Mouse (Mus musculus) liver, embryonic 13.5 days (tissue): ENCODE measurements around the gene Dnmt1. TPM values are rescaled to one million over a fixed set of nuclear protein-coding genes. Genes with fewer than 3 reads are reported as not detected.
A peak's percentile ranks its signal among the peaks of the same experiment; 100 is the strongest.

Source experiments
- ATAC-seq: fragments of 200-750 bp; cut with Nextera tagmentation; 2 replicates; pipeline ENCODE4 v1.8.0; 2017; ENCODE audit warnings: low read depth, mild to moderate bottlenecking, moderate number of reproducible peaks, moderate library complexity
- DNase-seq: peaks from one replicate; pipeline ENCODE4 v3.0.0; 2022
- H3K27ac ChIP-seq: fragments of 300-500 bp; sonication (generic); 2 replicates; pipeline ENCODE4 v1.5.1; 2015; ENCODE audit warnings: moderate library complexity, mild to moderate bottlenecking, inconsistent platforms
- H3K27me3 ChIP-seq: fragments of 300-500 bp; sonication (generic); 2 replicates; pipeline ENCODE4 v1.6.1; 2015; ENCODE audit warnings: mild to moderate bottlenecking, inconsistent platforms
- H3K36me3 ChIP-seq: fragments of 300-500 bp; sonication (generic); 2 replicates; pipeline ENCODE4 v1.6.1; 2015; ENCODE audit warnings: mild to moderate bottlenecking, inconsistent platforms
- H3K4me1 ChIP-seq: fragments of 300-500 bp; sonication (generic); replicated peaks from 2 replicates; pipeline ENCODE4 v1.6.1; 2015; ENCODE audit warnings: inconsistent platforms
- H3K4me2 ChIP-seq: fragments of 300-500 bp; sonication (generic); 2 replicates; pipeline ENCODE4 v1.6.1; 2015; ENCODE audit warnings: inconsistent platforms, mild to moderate bottlenecking, moderate library complexity
- H3K4me3 ChIP-seq: fragments of 300-500 bp; sonication (generic); replicated peaks from 2 replicates; pipeline ENCODE4 v1.5.1; 2015; ENCODE audit warnings: mild to moderate bottlenecking, inconsistent platforms
- H3K9ac ChIP-seq: fragments of 300-500 bp; sonication (generic); 2 replicates; pipeline ENCODE4 v1.6.1; 2015; ENCODE audit warnings: mild to moderate bottlenecking, inconsistent platforms
- H3K9me3 ChIP-seq: fragments of 300-500 bp; sonication (generic); replicated peaks from 2 replicates; pipeline ENCODE4 v1.6.1; 2016; ENCODE audit warnings: inconsistent platforms
- WGBS: fragments of 180-500 bp; shearing (Covaris S2); methylation state at CpG from one replicate; pipeline ENCODE4 v1.1.7; 2015; ENCODE audit not compliant: insufficient replicate concordance; 5-methylcytosine and 5-hydroxymethylcytosine counted together
- polyA plus RNA-seq: library from polyadenylated mRNA; unstranded; fragments of >200 nt; fragmentation: Nextera tagmentation; extraction: Ambion mirVana; gene quantifications from 2 replicates; pipeline ENCODE4 v1.2.1, GENCODE M21; 2015

Dnmt1 gene
- polyA plus RNA-seq, 1 experiment from 2014 or later: 63.3 TPM

DNA sequence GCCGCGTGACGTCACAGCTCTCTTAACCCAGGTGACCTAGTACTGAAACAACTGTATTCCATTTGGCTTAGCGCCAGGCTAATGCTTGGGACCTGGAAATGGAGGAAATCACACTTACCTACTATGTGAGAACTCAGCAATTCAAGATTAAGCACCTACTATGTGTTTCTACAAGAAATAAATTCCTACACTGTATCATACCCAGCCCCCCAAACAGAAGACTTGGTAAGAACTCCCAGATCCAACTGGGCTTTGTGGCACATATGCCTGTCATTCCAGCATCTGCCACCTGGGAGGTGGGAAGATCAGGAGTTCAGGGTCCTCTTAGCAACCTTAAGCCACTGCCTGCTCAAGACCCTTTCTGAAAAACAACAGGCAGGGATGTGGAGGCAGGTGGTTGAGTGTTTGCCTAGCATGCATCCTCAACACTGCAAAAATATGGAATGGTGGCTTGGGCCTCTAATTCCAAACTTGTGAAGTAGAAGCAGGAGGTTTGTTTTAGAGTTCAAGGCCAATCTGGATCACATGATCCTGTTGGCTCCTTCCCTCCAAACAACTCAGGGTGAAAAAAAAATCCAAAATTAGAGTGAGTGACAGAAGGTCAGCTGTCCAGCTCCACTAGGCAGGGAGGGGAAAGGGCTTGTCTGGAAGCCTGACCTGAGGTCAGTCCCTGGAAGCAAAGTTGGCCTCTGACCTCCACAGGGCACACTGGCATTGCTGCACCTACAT, 17.4 kb upstream of the Dnmt1 start:
- H3K4me3 ChIP-seq: peak overlapping the region; percentile 81
- H3K27me3 ChIP-seq: peaks cover 14% of the 10 kb centered on the region; the same call in 1 of the 2 replicates
- H3K9me3 ChIP-seq: no peaks in the 10 kb centered on the region
- peak overlapping the region; percentile 80 for H3K9ac ChIP-seq
- DNase-seq: no peak
- H3K36me3 ChIP-seq: no peaks in the 10 kb centered on the region
- WGBS: 4% methylated on average over 4 of the region's 4 CpGs
- peak overlapping the region; percentile 97 for H3K4me2 ChIP-seq
- ATAC-seq: no peak
- peak overlapping the region; percentile 77; the same call in 1 of the 2 replicates for H3K27ac ChIP-seq
- peaks cover 63% of the 10 kb centered on the region for H3K4me1 ChIP-seq

DNA sequence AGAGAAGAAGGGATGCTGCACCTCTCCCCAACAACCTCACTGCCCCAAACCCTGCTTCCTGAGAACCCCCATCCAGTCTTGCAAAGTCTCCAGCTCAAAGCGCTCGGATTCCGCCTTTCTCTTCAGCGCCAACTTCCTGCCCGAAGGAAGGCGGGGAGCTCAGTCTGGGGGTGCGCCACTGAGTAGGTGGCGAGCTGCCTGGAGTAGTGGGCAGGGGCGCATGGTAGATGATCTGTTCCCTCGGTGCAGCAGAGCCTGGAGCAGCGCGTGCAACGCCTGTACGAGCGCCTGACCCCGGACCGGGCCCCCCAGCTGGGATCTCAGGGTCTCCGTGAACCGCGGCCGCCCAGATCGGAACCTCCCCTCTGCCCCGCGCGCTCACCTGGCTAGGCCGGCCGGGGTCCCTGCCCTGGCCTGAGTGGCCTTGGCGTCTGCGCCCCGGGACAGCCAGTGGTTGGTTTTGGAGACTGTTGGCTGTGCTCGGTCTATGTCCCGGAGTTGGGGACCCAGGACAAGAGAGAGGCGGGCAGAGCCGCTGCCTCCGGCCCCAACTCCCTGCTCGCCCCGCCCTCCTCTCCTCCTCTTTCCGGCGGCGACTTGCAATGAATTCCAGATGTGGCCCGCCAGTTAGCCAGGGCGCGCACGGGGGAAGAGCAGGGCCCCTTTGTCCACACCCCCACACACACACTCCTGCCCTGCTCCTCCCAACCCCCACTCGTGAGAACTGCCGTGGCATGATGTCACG, 16.7 kb upstream of the Dnmt1 start, which contains the start of gene S1pr2:
Gene S1pr2 (minus strand): TSS at position 566 of the 745 bp plus-strand sequence.
- Histone ChIP-seq H3K9me3 (no peaks in the 10 kb centered on the region), H3K4me3 (peak within 1 kb of the TSS; percentile 81), H3K4me2 (peak within 1 kb of the TSS; percentile 97), H3K27me3 (peaks cover 14% of the 10 kb centered on the region; the same call in 1 of the 2 replicates), H3K4me1 (peaks cover 67% of the 10 kb centered on the region), H3K27ac (peak within 1 kb of the TSS; percentile 77), H3K9ac (peak within 1 kb of the TSS; percentile 80), H3K36me3 (no peaks in the 10 kb centered on the region)
- DNase-seq (peak; percentile 53), ATAC-seq (peak; percentile 67)
- under 1% methylated on average over 45 of the region's 47 CpGs for WGBS

DNA sequence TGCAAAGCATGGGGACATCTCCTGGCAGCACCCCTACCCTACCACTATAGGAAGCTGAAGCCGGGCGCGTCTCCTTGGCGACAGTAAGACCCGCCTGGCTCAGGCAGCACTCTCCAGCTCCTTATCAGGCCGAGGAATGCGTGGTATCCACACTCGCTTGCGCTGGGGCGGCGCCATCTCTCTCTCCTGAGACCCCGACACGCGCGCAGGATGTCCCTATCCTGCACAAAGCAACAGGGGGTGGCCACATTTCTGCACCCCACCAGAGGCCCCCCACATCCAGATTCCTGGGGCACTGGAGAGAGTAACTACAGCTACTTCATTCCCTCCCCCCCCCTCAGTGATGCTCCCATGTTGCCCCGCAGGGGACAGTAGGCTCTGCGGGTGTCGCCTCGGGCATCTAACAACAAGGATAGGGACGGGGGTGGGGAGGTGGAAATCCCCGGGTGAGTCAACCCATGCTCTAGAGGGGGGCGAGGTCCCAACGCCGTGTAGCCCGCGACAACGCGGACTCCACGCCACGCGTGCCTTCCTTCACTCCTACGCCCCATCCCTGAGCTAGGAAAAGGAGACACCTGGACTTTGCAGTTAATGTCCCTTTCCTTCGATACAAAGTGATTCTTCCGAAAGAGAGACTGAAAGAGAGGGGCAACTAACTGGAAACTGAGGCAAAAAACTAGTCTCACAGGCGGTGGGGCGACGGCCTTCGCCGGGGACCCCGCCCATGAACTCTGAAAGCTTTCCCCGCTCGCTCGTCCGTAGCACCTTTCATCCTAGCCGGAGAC, 15.9 kb upstream of the Dnmt1 start:
- Histone ChIP-seq H3K4me1 (peaks cover 72% of the 10 kb centered on the region), H3K4me3 (peak overlapping the region; percentile 81), H3K27me3 (peaks cover 14% of the 10 kb centered on the region; the same call in 1 of the 2 replicates), H3K4me2 (peak overlapping the region; percentile 97), H3K9ac (peak overlapping the region; percentile 80), H3K9me3 (no peaks in the 10 kb centered on the region), H3K27ac (peak overlapping the region; percentile 77), H3K36me3 (no peaks in the 10 kb centered on the region)
- WGBS: 2% methylated on average over 45 of the region's 45 CpGs
- DNase-seq (peak; percentile 28), ATAC-seq (peak; percentile 47)

DNA sequence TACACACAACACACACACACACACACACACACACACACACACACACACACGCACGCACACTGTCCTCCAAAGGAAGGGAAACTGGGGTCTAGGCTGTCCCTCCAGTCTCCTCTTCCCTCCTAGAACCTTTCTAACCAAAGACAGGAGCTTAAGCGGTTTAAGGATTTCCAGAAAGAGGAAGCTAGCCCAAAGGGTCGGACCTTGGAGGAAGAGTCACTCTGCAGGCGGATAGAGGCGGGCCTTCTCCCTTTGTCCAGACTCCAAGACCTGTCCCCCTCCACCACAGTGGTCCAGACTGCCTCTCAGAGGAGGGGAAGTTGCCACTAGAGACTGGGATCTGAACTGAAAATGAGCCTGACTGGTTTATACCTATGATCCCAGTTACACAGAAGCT, 14.0 kb upstream of the Dnmt1 start:
- Histone ChIP-seq H3K27me3 (peaks cover 14% of the 10 kb centered on the region; the same call in 1 of the 2 replicates), H3K4me3 (0 out of 2 replicates have a peak overlapping the region, but pooled peaks have one; percentile 2), H3K4me1 (peaks cover 69% of the 10 kb centered on the region), H3K4me2 (peak overlapping the region; percentile 12), H3K9me3 (no peaks in the 10 kb centered on the region), H3K27ac (peak overlapping the region; percentile 4; the same call in 1 of the 2 replicates), H3K9ac (no peak overlapping the region), H3K36me3 (peaks cover 4% of the 10 kb centered on the region; the same call in 1 of the 2 replicates)
- ATAC-seq (no peak), DNase-seq (no peak)
- WGBS: 37% methylated on average over 6 of the region's 6 CpGs

DNA sequence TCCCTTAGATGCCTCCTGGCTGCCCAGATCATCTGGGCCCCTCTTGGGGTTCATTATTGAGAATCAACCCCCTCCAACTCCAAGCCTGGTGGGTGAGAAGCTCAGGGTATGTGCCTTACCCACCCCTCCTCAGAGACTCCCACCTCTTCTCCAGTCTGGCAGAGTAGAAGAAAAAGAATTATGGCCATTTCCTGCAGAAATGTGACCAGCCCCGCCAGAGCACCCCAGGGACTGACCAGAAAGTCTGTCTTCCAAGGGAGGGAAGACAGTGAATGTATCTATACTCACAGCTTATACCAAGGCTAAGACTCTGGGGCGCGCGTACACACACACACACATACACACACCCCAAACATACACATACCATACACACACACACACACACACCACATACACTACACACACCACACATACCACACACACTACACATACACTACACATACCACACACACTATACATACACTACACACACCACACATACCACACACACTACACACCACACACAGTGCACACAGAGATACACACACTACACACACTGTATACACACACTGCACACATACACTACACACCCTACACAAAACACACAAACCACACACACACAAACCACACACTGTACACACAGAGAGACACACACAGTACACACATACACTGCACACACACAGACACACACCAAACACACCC, 13.5 kb upstream of the Dnmt1 start:
- Histone ChIP-seq H3K27me3 (peaks cover 14% of the 10 kb centered on the region; the same call in 1 of the 2 replicates), H3K9ac (no peak overlapping the region), H3K36me3 (peaks cover 9% of the 10 kb centered on the region), H3K4me2 (peak overlapping the region; percentile 12; the same call in 1 of the 2 replicates), H3K4me3 (0 out of 2 replicates have a peak overlapping the region, but pooled peaks have one; percentile 2), H3K27ac (peak overlapping the region; percentile 4; the same call in 1 of the 2 replicates), H3K4me1 (peaks cover 64% of the 10 kb centered on the region), H3K9me3 (no peaks in the 10 kb centered on the region)
- ATAC-seq (no peak), DNase-seq (no peak)
- WGBS: 89% methylated on average over 4 of the region's 4 CpGs

DNA sequence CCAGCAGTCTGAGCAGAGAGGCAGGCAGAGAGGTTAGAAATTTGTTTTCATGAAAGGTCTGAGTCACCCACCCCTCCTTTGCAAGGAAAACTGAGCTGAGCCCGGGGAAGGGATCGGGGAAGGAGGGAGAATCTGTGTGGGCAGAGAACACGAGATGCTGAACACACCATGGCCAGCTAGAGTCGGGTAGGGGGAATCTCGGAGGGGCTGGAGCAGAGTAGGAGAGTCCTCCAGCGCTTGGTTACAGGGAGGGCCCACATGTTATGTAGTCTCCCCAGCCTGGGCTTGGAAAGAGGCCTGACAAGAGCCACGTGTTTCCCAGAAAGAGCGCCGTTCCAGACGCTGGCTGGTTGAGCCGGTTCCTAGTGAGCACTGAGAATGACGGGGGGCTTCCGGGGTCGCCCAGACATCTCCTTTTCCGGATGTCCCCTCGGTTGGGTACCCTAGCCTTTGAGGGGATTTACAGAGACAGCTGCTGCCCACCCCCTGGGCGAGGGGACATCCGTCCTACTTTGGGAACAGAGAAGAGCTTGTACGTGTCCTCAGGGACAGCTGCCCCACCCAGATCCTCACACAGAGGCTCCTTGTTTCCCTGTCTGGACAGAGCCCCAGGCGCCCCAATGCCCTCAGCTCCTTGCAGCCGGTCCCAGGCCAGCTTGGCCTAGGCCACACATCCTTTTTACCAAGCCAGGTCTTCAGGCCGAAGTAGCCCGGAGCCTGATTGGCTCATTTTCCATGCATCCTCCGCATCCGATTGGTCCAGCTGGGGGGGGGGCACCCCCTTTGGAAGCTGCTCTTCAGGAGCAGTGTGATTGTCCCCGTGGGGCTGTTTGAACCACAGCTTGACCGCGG, 12.7 kb upstream of the Dnmt1 start:
- Histone ChIP-seq H3K27me3 (peaks cover 14% of the 10 kb centered on the region; the same call in 1 of the 2 replicates), H3K27ac (no peak overlapping the region; the same call in 1 of the 2 replicates), H3K36me3 (peaks cover 17% of the 10 kb centered on the region), H3K9ac (peak overlapping the region; percentile 29; the same call in 1 of the 2 replicates), H3K9me3 (no peaks in the 10 kb centered on the region), H3K4me2 (no peak overlapping the region), H3K4me3 (no peak overlapping the region), H3K4me1 (peaks cover 61% of the 10 kb centered on the region)
- ATAC-seq (no peak), DNase-seq (no peak)
- 69% methylated on average over 28 of the region's 28 CpGs for WGBS

DNA sequence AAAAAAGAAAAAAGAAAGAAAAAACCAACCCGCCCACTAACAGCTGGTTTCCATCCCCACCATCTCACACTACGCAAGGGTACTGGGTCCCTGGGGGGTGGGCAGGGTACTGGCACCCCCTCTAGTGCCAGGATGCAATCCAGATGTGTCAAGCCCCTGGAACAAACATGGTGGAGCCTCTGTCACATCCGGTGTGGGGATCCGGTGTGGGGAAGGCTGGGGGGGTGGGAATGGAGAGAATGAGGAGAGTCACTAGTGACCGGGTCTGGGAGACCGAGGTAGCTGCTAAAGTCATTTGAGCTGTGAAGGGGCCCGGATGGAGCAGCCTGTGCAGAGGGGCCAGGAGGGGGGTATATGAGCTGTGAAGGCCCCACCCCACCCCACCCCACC, 12.1 kb upstream of the Dnmt1 start:
- Histone ChIP-seq H3K27ac (no peak overlapping the region), H3K9me3 (no peaks in the 10 kb centered on the region), H3K36me3 (peaks cover 22% of the 10 kb centered on the region), H3K9ac (no peak overlapping the region), H3K4me2 (no peak overlapping the region), H3K4me1 (peaks cover 63% of the 10 kb centered on the region), H3K4me3 (no peak overlapping the region), H3K27me3 (peaks cover 14% of the 10 kb centered on the region; the same call in 1 of the 2 replicates)
- ATAC-seq (no peak), DNase-seq (no peak)
- 66% methylated on average over 7 of the region's 7 CpGs for WGBS

DNA sequence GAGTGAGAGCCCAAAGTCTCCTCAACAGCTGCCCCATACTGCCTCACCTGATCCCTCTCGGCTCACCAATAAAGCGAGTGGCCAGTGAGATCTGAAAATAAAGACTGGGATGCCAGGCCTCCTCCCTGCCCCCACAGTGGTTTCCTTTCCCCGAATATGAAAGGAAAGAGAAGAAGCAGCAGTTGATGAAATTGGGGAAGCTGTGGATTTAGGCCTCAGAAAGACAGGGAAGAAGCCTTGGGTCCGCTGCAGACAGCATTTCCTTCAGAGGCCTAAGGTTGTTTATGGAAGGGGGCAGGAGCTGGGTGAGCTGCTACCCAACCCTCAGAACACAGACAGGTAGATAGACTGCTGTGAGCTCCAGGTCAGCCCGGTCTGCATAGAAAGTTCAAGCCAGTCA, 7.1 kb upstream of the Dnmt1 start:
- no peak overlapping the region; the same call in 1 of the 2 replicates for H3K27ac ChIP-seq
- 36% methylated on average over 5 of the region's 5 CpGs for WGBS
- no peak overlapping the region for H3K4me3 ChIP-seq
- DNase-seq (no peak), ATAC-seq (no peak)
- no peak overlapping the region for H3K4me2 ChIP-seq
- peaks cover 42% of the 10 kb centered on the region for H3K4me1 ChIP-seq
- peaks cover 22% of the 10 kb centered on the region for H3K36me3 ChIP-seq
- no peak overlapping the region for H3K9ac ChIP-seq
- H3K27me3 ChIP-seq: no peaks in the 10 kb centered on the region
- no peaks in the 10 kb centered on the region for H3K9me3 ChIP-seq

DNA sequence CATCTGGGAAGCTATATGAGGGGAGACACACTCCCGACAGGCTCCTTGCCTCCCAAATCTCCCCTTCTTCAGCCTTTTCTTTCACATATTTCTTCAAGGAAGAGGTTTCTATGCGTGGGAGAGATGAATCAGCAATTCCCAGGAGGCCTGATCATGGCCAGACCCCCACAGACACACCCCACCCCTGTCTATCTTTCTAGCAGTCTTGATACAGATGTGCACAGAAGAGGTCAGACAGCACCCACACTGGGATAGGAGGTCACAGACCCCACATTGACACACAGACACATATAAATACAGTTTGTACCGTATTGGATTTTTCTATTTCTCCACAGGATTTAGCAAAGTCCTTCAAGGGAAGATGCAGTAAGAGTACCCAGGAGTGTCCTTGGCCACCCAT, 6.3 kb upstream of the Dnmt1 start:
- Histone ChIP-seq H3K27ac (peak overlapping the region; percentile 34; the same call in 1 of the 2 replicates), H3K27me3 (no peaks in the 10 kb centered on the region), H3K4me3 (no peak overlapping the region), H3K4me1 (peaks cover 34% of the 10 kb centered on the region), H3K9me3 (no peaks in the 10 kb centered on the region), H3K9ac (no peak overlapping the region), H3K4me2 (no peak overlapping the region), H3K36me3 (peaks cover 22% of the 10 kb centered on the region)
- no peak for DNase-seq
- no peak for ATAC-seq
- WGBS: 45% methylated on average over 3 of the region's 3 CpGs

DNA sequence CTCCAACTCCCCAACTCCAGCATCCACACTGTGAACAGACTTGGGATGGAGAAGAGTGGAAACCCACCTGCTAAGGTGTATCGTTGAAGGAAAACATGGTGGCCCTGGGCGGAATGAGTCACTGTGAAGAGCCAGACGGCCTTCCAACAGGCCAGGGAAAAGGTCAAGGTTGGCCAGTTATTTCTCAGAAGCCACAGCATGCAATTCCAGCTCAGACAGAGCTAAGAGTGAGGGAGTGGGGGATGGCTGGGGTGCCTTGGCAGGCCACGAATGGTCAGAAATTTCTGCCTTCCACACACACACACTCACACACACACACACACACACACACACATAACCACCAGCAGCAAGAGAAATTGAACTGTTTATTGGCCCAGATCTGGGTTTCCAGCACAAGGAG, 5.9 kb upstream of the Dnmt1 start:
- Histone ChIP-seq H3K27me3 (no peaks in the 10 kb centered on the region), H3K4me3 (no peak overlapping the region), H3K9me3 (no peaks in the 10 kb centered on the region), H3K4me2 (no peak overlapping the region), H3K27ac (peak overlapping the region; percentile 34; the same call in 1 of the 2 replicates), H3K36me3 (peaks cover 22% of the 10 kb centered on the region), H3K4me1 (peaks cover 33% of the 10 kb centered on the region), H3K9ac (no peak overlapping the region)
- 61% methylated on average over 4 of the region's 4 CpGs for WGBS
- ATAC-seq (no peak), DNase-seq (no peak)
